Mouse (Mus musculus): ENCODE results near the gene Pfkfb4. TPM values are rescaled to one million over a fixed set of nuclear protein-coding genes. Genes with fewer than 3 reads are reported as not detected.

Pfkfb4 gene
- total RNA-seq, 2 experiments from 2014 or later: 1.9 to 3.2 TPM

DNA sequence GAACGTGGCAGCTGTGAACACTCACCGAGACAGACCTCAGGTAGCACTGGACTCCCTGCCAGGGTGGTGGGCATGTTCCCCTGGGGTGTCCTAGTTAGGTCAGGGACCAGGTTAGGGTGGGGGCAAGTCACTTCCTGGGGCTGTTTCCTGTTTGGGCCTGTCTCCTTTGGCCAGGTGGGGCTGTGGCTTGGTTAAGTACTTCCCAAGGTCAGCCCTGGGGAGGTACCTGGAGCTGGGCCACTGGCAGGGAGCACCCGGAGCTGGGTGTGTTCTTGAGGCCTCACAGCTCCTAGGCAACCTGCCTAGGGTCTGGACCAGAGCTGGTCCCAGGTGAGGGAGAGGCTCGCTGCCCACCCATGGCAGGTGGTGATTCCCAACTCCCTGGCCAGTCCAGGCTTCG, 37.3 kb downstream of the Pfkfb4 start:
- peak in 1 of 2 experiments; percentile 1 for DNase-seq
- intact Hi-C loops (cut with DNase I): no loop called here

DNA sequence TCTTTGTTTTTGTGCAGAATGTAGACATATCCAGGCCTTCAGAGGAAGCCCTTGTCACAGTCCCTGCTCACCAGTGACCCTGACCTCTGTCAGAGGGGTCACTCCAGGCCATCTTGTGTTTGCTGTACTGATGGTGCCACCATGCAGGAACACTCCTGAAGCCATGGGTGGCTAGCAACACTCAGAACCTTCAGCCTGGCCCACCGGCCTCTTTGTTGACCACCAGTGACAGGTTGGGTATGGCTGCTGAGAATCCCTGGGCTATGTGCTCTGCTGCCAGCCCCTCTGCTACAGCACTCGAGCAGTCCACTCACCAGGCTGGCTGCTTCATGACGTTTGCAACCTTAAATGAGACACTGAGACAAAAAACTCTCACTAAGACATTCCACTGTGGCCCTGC, 38.7 kb downstream of the Pfkfb4 start:
- DNase-seq: peak in 1 of 2 experiments; percentile 0
- intact Hi-C loops (cut with DNase I): no loop called here

DNA sequence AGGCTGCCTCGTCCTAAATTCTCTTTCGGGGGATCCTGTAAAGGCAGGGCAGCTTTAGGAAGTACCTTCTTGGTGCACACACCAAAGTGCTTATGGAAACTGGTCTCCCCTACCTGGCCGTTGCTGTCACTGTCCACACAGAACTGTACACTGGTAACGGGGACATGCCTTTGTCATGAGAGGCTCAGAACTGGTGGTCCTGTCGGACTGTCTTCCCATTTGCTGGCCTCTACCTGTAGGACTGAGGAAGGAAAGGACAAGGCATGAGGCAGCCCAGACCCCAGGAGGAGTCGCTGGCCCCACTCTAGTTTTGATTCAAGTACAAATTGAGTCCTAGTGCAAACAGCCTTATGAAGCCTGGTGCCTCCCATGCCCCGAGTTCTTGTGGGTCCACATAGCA, 39.4 kb downstream of the Pfkfb4 start:
- intact Hi-C loops (cut with DNase I): no loop called here

DNA sequence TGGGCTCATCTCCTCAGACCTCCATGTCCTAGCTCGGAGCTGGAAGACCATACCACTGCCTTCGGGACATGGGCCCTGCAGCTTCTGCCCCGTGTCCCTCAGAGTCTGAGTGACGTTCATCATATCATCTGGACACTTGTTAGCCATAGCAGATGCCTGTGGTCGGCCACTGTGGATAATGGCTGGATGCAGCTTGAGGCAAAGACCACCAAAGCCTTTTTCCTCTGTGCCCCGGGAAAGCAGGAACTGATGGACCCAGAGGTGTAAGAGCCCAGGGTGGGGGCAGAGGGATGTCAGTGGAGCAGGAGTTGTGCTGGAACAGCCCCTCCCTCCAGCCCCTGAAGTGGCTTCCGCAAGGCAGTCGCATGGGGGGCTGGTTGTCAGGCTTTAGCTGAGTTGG, 40.1 kb downstream of the Pfkfb4 start:
- peak in 1 of 2 experiments; percentile 0 for DNase-seq
- intact Hi-C loops (cut with DNase I): no loop called here

More for the DNA sequence above, 39.4 kb downstream of the Pfkfb4 start:
- DNase-seq: peak in 1 of 2 experiments; percentile 0

DNA sequence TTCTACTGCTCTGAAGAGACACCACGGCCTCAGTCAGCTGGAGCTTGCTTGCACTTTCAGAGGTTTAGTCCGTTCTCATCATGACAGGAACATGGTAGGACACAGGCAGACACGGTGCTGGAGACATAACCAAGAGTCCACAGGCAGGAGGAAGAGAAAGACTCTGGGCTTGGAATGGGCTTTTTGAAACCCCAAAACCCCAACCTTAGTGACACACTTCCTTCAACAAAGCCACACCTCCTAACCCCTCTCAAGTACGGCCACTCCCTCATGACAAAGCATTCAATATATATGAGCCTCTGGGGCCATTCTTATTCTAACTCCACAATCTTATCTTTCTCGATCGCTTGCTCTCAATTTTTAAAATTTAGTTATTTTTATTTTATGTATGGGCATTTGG, 40.9 kb downstream of the Pfkfb4 start:
- DNase-seq: no peak
- intact Hi-C loops (cut with DNase I): no loop called here

DNA sequence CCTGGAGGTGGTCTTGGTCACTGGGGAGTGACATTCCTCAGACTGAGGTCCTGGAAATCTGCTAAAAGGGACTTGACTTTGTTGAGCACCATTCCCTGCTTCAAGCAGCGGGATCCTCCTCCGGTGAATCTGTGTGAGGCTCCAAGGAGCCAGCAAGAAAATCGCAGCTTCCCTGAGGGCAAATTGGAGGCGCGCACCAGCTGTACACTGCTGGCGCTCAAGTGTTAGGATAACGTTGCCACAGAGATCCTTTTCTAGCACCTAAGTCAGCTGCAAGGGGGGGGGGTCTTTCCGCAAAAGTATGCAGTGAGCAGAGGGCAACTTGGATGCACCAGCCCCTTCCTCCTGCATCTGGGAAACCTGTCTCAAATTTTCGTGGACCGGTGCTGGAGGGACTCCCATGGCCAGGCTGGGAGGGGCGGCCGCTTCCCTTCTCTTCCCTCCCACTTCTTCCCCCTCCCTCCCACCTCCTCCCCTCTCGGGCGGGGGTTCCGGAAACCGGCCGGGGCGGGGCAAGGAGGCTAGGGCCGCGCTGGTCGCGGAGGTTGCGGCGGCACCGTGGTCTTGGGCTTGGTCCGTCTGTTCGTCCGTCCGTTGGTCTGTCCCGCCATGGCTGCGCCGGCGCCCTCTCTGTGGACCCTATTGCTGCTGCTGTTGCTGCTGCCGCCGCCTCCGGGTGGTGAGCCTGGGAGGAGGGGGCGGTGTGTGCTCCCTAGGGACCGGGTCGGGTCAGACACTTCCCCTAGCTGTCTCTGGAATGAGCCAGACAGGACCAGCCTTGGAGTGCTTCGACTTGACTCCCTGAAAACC, 46.7 kb downstream of the Pfkfb4 start, which contains the start of gene Shisa5:
Gene Shisa5, plus strand, starts transcription at position 480 of the 810 bp plus-strand sequence.
- DNase-seq: peak; percentile 88 to 89
- intact Hi-C loops (cut with DNase I): no loop called here

DNA sequence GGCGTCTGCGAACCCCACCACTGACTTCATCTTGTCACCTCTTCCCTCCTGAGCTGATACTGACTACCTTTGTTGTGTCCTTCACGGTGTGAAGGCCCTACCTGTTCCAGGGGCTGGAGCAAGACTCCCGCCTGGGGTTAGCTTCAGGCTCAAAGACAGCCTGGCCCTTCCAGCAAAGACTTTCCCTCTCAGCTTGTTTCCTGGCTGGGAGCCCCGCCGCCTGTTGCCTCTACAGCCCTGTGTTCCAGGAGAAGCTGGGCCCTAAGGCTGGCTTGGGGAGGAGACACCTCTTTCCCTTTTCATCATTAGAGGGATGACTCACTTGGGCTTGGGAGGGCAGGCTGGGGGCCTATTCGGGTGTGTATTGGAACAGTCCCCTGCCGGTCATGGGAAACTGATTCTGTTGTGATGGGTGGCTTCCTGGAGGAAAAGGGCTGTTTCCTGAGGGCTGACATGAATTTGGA, 47.4 kb downstream of the Pfkfb4 start:
- DNase-seq: peak; percentile 59 to 66
- intact Hi-C loops (cut with DNase I): no loop called here

DNA sequence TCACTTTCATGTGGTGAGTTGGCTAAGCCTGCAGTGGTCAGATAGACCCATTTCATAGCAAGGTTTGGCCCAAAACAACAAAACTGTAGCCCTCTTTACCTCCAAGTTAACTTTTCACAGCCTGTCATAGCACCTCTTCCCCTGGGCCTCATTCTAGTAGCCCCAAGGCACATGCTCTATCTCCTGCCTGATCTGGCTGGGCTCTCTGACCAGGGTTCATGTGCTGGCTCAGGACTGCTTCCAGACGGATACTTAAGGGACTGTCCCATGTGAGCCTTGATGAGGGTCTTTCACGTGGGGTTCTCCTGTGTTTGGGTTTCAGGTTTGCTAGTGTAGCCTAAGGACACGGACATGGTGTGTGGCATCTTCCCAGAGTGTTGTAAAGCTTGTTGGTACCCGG, 48.1 kb downstream of the Pfkfb4 start:
- intact Hi-C loops (cut with DNase I): no loop called here
- DNase-seq: no peak

DNA sequence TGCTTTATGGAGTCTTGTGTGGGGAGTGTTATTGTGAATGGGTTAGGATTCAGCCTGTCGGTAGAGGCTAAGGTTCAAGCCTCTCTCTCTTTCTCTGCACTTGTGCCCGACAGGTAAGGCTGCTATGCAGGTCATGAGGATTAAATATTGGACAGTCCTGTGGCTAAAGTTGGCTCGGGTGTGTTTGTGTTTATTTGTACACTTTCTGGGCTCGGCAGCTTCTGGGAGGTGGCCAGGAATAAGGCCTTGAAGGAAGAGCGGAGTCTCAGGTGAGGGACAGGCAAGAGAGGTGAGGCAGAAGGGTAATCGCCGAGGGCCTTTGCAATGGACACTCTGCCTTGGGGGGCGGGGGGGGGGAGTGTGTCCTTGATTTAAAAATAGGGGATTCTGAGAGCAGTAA, 48.6 kb downstream of the Pfkfb4 start:
- intact Hi-C loops (cut with DNase I): no loop called here
- no peak for DNase-seq

DNA sequence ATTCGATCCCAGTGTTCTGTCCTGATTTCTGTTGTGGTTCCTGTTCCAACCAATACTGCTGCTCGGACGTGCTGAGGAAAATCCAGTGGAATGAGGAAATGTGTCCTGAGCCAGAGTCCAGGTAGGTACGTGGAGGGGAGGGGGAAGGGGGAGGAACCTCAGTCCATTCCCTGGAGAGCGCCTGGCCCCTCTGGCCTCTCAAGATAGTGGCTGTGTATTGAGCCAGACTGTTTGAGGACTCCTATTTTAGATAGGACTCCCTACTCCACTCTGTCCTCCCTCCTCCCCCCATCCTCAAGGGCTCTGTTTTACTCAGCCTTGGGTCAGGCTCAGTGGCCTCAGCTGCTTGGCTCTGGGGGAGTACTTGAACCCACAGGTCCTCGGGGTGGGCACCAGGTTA, 49.3 kb downstream of the Pfkfb4 start:
- intact Hi-C loops (cut with DNase I): no loop called here
- peak in 1 of 2 experiments; percentile 2 for DNase-seq

DNA sequence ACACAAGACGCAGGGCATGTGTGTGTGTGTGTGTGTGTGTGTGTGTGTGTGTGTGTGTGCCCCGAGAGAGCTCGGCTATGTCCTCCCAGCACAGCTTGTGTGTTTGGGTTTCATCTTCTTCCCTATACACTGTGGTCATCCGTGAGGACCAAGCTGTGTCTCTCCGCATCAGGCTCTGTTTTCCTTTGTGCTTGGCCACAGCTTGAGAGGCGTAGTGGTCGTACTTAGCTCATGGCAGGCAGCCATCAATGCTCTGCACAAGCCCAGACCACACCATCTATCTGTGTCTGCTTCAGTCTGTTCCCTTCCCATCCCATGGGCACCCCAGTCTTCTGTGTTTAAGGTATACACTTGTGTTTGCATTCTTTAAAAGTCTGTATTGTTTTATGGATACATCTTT, 49.8 kb downstream of the Pfkfb4 start:
- DNase-seq: no peak
- intact Hi-C loops (cut with DNase I): no loop called here

DNA sequence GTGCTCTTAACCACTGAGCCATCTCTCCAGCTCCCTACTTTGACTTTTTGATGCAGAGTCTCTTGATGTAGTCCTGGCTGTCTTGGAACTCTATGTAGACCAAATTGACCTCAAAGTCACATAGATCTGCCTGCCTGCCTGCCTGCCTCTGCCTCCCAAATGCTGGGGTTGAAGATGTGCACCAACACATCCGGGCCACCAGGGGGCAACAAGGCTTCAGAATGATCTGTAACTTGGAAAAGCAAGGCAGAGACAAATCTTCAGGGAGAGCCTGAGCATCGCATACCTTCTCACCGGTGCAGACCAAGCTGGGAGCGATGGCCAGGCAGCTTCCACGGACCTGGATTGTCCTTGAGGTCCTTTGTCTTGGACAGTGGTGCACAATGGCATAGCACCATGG, 54.7 kb downstream of the Pfkfb4 start:
- intact Hi-C loops (cut with DNase I): no loop called here
- peak; percentile 55 to 68 for DNase-seq

DNA sequence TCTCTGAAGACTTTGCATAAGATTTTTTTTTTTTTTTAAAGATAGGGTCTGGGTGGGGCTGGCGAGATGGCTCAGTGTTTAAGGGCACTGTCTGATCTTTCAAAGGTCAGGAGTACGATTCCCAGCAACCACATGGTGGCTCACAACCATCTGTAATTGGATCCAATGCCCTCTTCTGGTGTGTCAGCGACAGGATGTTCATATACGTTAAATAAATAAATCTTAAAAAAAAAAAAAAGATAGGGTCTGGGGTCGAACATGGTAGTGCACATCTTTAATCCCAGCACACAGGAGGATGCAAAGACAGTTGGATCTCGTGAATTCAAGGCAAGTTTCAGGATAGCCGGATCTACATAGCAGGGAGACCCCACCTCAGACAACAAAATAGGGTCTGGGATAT, 57.7 kb downstream of the Pfkfb4 start:
- intact Hi-C loops (cut with DNase I): no loop called here
- DNase-seq: no peak

DNA sequence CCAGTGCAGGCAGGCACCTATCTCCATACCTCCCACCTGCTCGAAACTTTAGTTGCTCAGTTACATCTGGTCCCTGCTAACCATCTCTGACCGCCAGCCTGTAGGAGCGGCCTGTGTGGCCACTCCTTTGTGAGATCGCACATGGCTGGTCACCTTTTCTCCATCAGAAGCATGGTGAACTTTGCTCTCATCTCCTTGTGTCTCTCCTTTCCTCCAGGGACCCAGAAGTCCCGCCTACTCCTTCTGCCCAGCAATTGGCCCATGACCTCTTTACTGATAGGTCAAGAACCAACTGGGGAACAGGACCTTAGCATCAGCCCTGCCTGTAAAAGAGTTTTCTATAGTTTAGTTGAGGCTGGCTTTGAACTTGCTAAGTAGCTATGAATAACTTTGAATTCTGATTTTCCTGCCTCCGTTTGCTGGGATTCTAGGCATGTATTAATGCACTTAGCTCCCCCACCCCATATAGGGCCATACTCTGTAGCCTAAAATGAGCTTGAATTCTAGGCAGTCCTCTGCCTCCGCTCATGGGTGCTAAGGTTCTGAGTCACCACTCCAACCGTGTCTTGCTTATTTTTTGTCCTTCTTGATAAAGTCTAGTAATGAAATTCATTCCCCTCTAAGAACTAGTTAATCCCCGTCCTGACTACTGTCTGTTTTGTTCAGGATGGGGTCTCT, 58.6 kb downstream of the Pfkfb4 start:
- intact Hi-C loops (cut with DNase I): no loop called here
- peak in 1 of 2 experiments; percentile 1 for DNase-seq

DNA sequence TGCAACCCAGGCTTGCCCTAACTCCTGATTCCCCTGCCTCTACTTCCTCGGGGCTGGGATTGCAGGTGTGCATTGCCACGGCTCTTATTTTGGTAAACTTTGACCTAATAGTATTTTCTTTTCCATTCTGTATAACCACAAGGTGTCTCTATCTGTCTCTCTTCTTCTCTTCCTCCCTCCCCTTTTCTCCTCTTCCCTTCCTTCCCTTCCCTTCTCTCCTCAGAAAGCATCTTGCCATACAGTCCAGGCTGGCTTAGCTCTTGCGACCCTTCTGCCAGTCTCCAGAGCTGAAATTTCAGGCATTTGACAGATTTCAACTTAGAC, 59.1 kb downstream of the Pfkfb4 start:
- intact Hi-C loops (cut with DNase I): no loop called here
- peak in 1 of 2 experiments; percentile 0 for DNase-seq

DNA sequence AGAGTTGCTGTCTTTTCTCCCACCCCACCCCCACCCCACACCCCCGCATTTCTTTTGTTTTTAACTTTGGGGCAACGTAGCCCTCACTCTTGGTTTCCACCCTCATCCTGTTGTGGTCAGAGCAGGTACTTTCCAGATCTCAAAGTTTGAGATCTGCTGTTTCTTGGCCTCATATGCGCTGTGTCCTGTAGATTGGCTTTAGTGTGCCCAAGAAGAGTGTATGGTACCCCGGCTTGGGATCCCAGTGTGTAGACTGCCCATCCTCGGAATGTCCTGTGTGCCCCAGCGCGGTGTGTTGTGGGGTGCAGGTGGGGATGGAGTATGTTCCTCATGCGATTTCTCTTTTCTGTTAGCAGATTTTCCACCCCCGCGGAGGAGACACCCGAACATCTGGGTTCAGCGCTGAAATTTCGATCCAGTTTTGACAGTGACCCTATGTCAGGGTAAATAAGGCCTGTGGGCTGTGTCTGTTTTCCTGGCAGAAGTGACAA, 59.5 kb downstream of the Pfkfb4 start:
- intact Hi-C loops (cut with DNase I): no loop called here
- DNase-seq: peak in 1 of 2 experiments; percentile 0

DNA sequence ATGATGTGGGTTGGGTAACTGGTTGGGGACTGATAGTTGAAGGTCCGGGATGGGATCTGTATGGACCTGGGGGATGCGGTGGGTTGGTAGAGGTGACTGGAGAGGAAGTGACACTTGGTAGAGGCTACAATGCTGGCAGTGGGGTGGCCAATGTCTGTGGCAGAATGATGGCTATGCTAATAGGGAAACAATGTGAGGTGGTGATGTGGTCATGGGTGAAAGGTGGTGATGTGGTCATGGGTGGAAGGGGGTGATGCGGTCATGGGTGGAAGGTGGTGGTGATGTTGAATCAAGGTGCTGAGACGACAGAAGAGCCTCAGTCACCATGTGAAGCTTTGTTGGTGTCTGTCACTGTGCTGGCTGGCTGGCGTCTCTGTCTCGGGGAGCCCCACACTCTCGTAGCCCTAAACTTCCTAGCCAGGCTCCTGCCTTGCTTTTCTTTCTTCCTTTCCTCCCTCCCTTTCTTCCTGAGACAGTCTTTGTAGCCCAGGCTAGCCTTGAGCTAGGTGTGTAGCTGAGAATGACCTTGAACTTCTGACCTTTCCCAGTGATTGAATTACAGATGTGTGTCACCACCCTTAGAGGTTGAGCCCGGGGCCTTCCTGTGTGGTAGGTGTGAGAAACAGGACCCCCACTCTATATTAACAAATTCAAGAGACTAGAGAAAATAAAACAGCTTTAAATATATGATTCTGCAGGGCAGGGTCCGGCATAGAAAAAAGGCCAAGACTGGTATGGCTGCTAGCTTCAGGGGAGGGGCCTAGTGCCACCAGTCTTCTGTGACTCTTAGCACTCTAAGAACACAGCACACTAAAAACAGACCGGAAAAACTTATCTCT, 60.3 kb downstream of the Pfkfb4 start:
- intact Hi-C loops (cut with DNase I): no loop called here
- peak in 1 of 2 experiments; percentile 1 for DNase-seq

DNA sequence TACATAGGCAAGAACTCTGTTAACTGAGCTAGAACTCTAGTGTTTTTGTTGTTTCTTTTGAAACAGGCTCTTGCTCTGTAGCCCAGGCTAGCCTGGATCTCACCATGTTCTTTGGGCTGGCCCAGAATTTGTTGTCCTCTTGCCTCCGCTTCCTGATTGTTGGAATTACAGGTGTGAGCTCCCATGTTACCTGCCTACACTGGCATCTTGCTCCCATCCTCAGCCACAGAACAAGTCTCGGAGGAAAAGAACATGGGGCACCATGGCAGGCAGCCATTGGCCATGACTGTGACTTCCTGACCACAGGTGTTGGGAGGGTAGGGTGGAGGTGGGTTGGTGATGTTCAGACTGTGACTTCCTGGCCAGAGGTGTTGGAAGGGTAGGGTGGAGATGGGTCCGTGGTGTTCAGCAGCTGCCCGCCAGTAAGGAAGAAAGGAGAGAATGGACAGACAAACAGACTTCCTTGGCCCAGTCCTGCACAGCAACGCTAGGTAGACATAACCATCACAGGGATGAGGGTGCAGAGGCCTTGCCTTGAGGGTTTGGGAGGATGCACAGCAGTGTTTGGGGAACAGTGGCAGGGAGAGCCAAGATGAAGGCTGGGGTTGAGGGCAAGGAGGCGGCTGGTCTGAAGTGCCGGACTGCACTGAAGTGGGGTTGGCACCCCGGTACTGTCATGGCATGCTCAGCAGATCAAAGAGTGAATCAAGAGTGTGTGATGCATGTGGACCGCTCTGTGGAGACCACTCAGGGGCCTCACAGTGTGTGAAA, 61.1 kb downstream of the Pfkfb4 start:
- intact Hi-C loops (cut with DNase I): no loop called here

DNA sequence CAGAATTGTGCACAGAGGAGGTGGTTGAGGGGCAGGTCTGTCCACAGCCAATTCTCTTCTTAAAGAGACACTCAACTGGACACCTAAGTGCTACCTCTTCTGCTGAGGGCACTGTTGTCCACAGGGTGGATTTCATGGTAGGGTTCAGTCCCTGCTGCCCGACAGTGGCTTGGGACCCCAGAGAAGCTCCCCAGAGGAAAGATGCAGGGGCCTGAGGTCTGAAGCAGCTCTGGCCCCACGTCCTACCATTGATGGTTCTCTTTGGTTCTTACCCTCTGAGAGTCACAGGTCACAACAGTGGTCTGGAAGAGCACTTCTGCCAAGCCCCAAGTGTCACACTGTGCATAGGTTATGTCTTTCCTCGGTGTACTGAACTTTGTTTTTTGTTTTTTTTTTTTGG, 61.8 kb downstream of the Pfkfb4 start:
- intact Hi-C loops (cut with DNase I): no loop called here

More for the DNA sequence above, 61.1 kb downstream of the Pfkfb4 start:
- peak in 1 of 2 experiments; percentile 1 for DNase-seq

DNA sequence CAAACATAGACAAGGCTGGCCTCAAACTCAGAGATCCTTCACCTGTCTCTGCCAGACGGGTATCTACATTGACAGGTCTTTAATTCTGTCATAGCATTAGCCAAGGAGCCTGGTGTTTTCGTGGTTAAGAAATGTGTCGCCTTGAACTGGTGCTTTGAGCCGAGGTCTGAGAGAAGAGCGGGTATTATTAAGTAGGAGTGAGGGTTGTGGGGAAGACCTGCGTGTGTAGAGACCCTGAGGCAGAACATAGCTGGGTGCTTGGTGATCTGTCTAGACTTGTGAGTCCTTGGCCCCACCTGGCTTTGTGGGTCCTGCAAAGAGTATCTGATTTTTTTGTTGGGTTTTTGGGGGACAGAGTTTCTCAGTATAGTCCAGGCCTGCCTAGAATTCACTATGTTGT, 62.3 kb downstream of the Pfkfb4 start:
- peak in 1 of 2 experiments; percentile 1 for DNase-seq
- intact Hi-C loops (cut with DNase I): no loop called here

More for the DNA sequence above, 61.8 kb downstream of the Pfkfb4 start:
- DNase-seq: peak in 1 of 2 experiments; percentile 1

Data from heart, postnatal 14 days (tissue).